14 mouse cellular contexts compared by ENCODE assay signal in genomic region chr13:56751774-56752173, GRCm38 (mm10). TPM values are rescaled to one million over a fixed set of nuclear protein-coding genes. Genes with fewer than 3 reads are reported as not detected.
DNase-seq lines count a peak whose midpoint lies in the region; ATAC-seq and TF ChIP-seq lines count a peak whose summit lies in the region.
"Had no signal": no experiment of that assay in that cellular context is flagged by ENCODE, and none has a peak within 500 bp of the region (broad histone marks: within the 10 kb centered on the region; RNA-seq: fewer than 3 reads in every experiment).

No protein-coding gene starts in this region.

- H3K27me3 ChIP-seq in hindbrain, embryonic 11.5 days (ENCODE audit: control insufficient read depth, insufficient read depth, low read length): peaks cover 44% of the 10 kb centered on the region
- peaks cover 73% of the 10 kb centered on the region for H3K27me3 ChIP-seq in hindbrain, embryonic 10.5 days (ENCODE audit: insufficient read depth, poor library complexity, severe bottlenecking)
- peaks cover 14% of the 10 kb centered on the region for H3K27me3 ChIP-seq in midbrain, postnatal 0 days (ENCODE audit: insufficient read depth, low read length)
- peaks cover 71% of the 10 kb centered on the region for H3K27me3 ChIP-seq in forebrain, embryonic 13.5 days

- no peaks in the 10 kb centered on the region for H3K36me3 ChIP-seq in hindbrain, embryonic 11.5 days (ENCODE audit: control insufficient read depth, insufficient read depth, low read length)
- H3K36me3 ChIP-seq in hindbrain, embryonic 10.5 days: no peaks in the 10 kb centered on the region
- H3K36me3 ChIP-seq in midbrain, postnatal 0 days (ENCODE audit: insufficient read depth, low read length): no peaks in the 10 kb centered on the region
- H3K36me3 ChIP-seq in forebrain, embryonic 13.5 days (ENCODE audit: poor library complexity, severe bottlenecking): no peaks in the 10 kb centered on the region

- no peak overlapping the region for H3K9ac ChIP-seq in hindbrain, embryonic 11.5 days (ENCODE audit: low read depth, low read length)
- no peak overlapping the region for H3K9ac ChIP-seq in midbrain, postnatal 0 days (replicated peaks; ENCODE audit: low read length, poor library complexity, severe bottlenecking)
- H3K9ac ChIP-seq in forebrain, embryonic 13.5 days: no peak overlapping the region

- 13% methylated on average over 5 of the region's 5 CpGs for WGBS in hindbrain, embryonic 11.5 days
- 21% methylated on average over 5 of the region's 5 CpGs for WGBS in hindbrain, embryonic 10.5 days
- WGBS in midbrain, postnatal 0 days: 24% methylated on average over 5 of the region's 5 CpGs
- WGBS in forebrain, embryonic 13.5 days: 11% methylated on average over 5 of the region's 5 CpGs

- no peak for ATAC-seq in hindbrain, embryonic 11.5 days (ENCODE audit: low FRiP score)
- no peak for ATAC-seq in midbrain, postnatal 0 days (ENCODE audit: low FRiP score)
- ATAC-seq in forebrain, embryonic 13.5 days: no peak
- ATAC-seq: inflammation-experienced regulatory T-cells, adult 6 months had no signal

- H3K4me1 ChIP-seq in hindbrain, embryonic 11.5 days (replicated peaks; ENCODE audit: control insufficient read depth, insufficient read depth, low read length): peaks cover 9% of the 10 kb centered on the region
- peaks cover 25% of the 10 kb centered on the region for H3K4me1 ChIP-seq in hindbrain, embryonic 10.5 days (replicated peaks)
- peaks cover 8% of the 10 kb centered on the region for H3K4me1 ChIP-seq in midbrain, postnatal 0 days (ENCODE audit: insufficient read depth, low read length)
- peaks cover 21% of the 10 kb centered on the region for H3K4me1 ChIP-seq in forebrain, embryonic 13.5 days

- no peak overlapping the region for H3K4me2 ChIP-seq in hindbrain, embryonic 11.5 days (replicated peaks; ENCODE audit: low read depth, low read length)
- peak overlapping the region; percentile 96 for H3K4me2 ChIP-seq in midbrain, postnatal 0 days (ENCODE audit: low read depth, low read length, poor library complexity, severe bottlenecking)
- H3K4me2 ChIP-seq in forebrain, embryonic 13.5 days: no peak overlapping the region

- H3K4me3 ChIP-seq in hindbrain, embryonic 11.5 days (ENCODE audit: low read depth, low read length): no peak overlapping the region
- no peak overlapping the region for H3K4me3 ChIP-seq in hindbrain, embryonic 10.5 days
- H3K4me3 ChIP-seq in midbrain, postnatal 0 days (ENCODE audit: low read depth, low read length): peak overlapping the region; percentile 51; the same call in 1 of the 2 replicates
- H3K4me3 ChIP-seq in forebrain, embryonic 13.5 days: no peak overlapping the region
- H3K4me3 ChIP-seq: megakaryocyte, embryonic 14.5 days had no signal

- H3K27ac ChIP-seq in hindbrain, embryonic 11.5 days (ENCODE audit: low read depth, low read length): no peak overlapping the region
- no peak overlapping the region for H3K27ac ChIP-seq in hindbrain, embryonic 10.5 days
- H3K27ac ChIP-seq in midbrain, postnatal 0 days (ENCODE audit: low read depth, low read length): no peak overlapping the region
- H3K27ac ChIP-seq in forebrain, embryonic 13.5 days: no peak overlapping the region
- H3K27ac ChIP-seq: kidney, postnatal 0 days had no signal

- DNase-seq in hindbrain, embryonic 11.5 days (ENCODE audit: low spot score): peak; percentile 20
- DNase-seq in hindbrain, embryonic 10.5 days (ENCODE audit: low spot score): no peak
- peak; percentile 51 for DNase-seq in thymus, postnatal 25 days
- DNase-seq in thymus, adult 18-20 months: no peak
- no peak for DNase-seq in midbrain, postnatal 0 days (ENCODE audit: low spot score)
- peak; percentile 58 for DNase-seq in thymus, postnatal 4 days
- no peak for DNase-seq in gastrocnemius, postnatal 25 days
- DNase-seq: cerebellum, postnatal 25 days had no signal

- no peak for TF ChIP-seq CTCF in midbrain, postnatal 0 days (IDR thresholded peaks at IDR 0.05)

- H3K9me3 ChIP-seq in hindbrain, embryonic 11.5 days (ENCODE audit: control insufficient read depth, low read length): no peaks in the 10 kb centered on the region
- no peaks in the 10 kb centered on the region for H3K9me3 ChIP-seq in hindbrain, embryonic 10.5 days
- H3K9me3 ChIP-seq in midbrain, postnatal 0 days (ENCODE audit: low read length): no peaks in the 10 kb centered on the region
- H3K9me3 ChIP-seq in forebrain, embryonic 13.5 days (replicated peaks): no peaks in the 10 kb centered on the region
- H3K9me3 ChIP-seq: megakaryocyte, embryonic 14.5 days had no signal

RNA-seq across cellular contexts. Expression of gene Gm45623, which starts 1.9 kb away (rescaled TPM):
- polyA plus RNA-seq in hindbrain, embryonic 11.5 days (2014; fragmentation: Nextera tagmentation; extraction: Ambion mirVana): not detected in 2 replicates
- polyA plus RNA-seq in hindbrain, embryonic 10.5 days (2016; fragmentation: Nextera tagmentation; extraction: Ambion mirVana): 0.21 TPM in 1 of 2 replicates, not detected in the other
- 7.9 and 11.3 TPM in 2 replicates for total RNA-seq in midbrain, postnatal 0 days (2014; rRNA removed)
- 2.0 and 2.2 TPM in 2 replicates for polyA plus RNA-seq in midbrain, postnatal 0 days (2015; fragmentation: Nextera tagmentation; extraction: Ambion mirVana)
- 0.37 and 0.55 TPM in 2 replicates for polyA plus RNA-seq in forebrain, embryonic 13.5 days (2015; fragmentation: Nextera tagmentation; extraction: Ambion mirVana)
- not detected for total RNA-seq in gastrocnemius, postnatal 25 days (2021)
- total RNA-seq: granulocyte monocyte progenitor cell, adult 5-6 weeks had no signal
- polyA plus RNA-seq: inflammation-experienced regulatory T-cells, adult 6 months; kidney, postnatal 0 days; liver, embryonic 16.5 days had no signal

RNA-seq across cellular contexts. Expression of gene Smad5, which starts 49.0 kb away (rescaled TPM):
- polyA plus RNA-seq in hindbrain, embryonic 11.5 days (2014; fragmentation: Nextera tagmentation; extraction: Ambion mirVana): 47.8 and 50.9 TPM in 2 replicates
- 31.4 and 34.4 TPM in 2 replicates for polyA plus RNA-seq in hindbrain, embryonic 10.5 days (2016; fragmentation: Nextera tagmentation; extraction: Ambion mirVana)
- 37.4 and 40.6 TPM in 2 replicates for total RNA-seq in midbrain, postnatal 0 days (2014; rRNA removed)
- 10.7 and 14.8 TPM in 2 replicates for polyA plus RNA-seq in midbrain, postnatal 0 days (2015; fragmentation: Nextera tagmentation; extraction: Ambion mirVana)
- polyA plus RNA-seq in forebrain, embryonic 13.5 days (2015; fragmentation: Nextera tagmentation; extraction: Ambion mirVana): 32.0 and 36.8 TPM in 2 replicates
- 10 to 100 TPM; 18.5 to 19.7 TPM for total RNA-seq in gastrocnemius, postnatal 25 days (2021)

Comparison
In these comparisons a context has a peak if more than half of its experiments do, and no peak if none do; other contexts are left out.
1. DNase-seq: peak in hindbrain, embryonic 11.5 days (single experiment), thymus, postnatal 25 days (single experiment) and thymus, postnatal 4 days (single experiment); none in hindbrain, embryonic 10.5 days (single experiment), thymus, adult 18-20 months (0 of 2), midbrain, postnatal 0 days (single experiment) and gastrocnemius, postnatal 25 days (single experiment).